Mouse (Mus musculus) right cerebral cortex, adult 2 months (tissue): ENCODE data around the gene M6pr.
"Not testable (repeated sequence)": the region's sequence is repeated elsewhere in the genome, so short reads cannot be mapped to it uniquely, and the experiment has no call there.

Experiments used
- DNase-seq, 2 experiments: peaks; one replicate each; pipeline ENCODE4 v3.0.0; 2021 to 2022; ENCODE audit warnings: low spot score in 2 of 2

Gene M6pr

DNA sequence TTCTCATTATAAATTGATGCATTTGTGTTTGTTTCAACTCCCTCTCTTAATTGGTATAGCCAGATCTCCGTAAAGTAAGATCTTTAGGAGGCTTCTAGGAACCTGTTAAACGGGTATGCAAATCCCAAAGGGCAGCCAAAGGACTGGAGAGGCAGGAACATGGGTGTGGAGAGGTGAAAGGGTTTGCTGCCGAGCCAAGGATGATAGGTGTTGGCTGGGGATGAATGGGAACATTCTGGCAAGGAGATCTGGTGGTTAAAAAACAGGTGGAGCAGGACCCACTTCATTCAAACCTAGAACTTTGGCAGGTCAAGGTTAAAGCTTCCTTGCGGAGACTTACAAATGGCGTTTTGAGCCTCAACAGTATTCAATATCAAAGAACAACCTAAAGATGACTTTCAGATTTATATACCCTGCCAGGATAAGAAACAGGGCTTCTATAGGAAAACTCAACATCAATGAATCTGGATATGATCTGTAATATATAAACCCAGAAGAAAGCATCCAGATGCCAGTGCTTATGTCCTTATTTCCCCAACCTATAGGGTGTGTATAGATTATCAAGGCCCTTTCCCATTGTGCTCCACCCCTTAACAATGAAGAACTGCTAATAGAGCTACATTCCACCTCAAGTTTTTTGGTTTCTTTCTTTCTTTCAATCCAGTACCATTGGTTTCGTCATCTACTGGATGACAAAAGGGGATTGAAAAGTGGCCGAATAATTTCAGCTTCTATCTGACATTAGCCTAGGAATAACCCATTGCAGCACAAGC is 32.7 kb downstream of the M6pr start:
- DNase-seq = no peak

DNA sequence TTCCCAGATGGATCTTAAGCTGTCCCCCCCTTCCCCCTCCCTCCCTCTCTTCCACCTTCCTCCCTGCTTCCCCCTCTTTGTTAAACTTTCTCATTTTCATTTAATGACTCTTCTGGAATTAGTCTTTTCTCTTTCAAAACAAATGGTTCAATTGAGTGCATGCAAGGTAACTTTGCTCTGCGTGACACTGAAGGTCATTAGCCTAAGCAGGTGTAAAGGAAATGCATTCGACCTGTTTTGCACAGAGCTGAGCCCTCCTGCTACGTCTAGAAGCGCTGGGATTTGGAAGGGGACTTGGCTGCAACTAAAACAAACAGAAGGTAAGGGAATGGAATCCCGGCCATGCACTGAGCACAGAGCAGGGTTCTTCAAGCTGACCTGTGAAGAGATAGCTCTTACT is 33.6 kb downstream of the M6pr start:
- no peak for DNase-seq

DNA sequence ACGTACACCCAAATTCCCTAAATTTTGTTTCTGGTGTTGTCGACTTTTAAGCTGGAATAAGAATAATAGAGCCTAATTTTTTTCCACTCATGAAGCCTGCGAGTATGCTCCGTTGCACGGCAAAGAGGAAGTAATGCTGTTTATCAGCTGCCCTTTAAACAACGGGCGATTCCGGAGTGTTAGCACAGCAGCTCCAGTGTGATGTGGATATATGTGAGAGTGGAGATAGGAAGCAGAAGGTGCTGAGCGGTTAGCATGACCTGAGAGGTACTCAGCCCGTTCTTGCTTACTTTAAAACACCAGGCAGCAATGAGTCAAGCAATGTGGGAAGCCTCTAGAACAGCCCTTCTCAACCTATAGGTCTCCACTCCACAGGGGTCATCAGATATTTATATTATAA is 35.2 kb downstream of the M6pr start:
- DNase-seq = no peak

DNA sequence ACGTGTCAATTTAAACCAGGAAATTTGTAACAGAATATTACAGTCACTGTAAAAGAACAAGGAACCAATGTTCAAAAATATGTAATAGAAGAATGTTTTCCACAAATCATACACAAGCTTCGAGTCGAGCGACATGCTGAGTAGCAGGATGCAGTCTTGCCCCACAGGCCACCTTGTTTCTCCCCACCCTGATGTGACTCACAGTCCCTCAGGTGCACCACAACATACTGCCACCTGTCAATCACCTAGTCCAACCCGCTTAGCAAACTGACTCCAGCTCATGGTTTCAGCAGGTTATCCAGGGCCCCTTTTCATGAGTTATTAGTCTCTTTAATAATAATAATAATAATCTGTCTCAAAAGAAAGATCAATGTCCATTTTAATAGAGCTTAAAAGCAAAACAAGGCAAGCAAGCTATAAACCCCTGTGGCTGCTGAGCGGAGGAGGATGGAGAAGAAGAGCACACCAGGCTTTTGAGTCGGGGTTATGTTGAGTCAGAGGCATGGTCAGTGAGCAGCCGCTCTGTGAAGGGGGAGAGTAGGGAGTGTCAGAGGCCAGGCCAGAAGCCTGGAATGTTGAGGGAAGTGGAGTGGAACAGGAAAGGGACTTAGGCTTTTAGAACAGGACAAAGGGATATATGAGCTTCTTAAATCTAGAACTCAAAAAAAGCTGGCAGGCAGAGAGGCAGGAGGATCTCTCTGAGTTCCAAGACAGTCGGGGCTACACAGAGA is 36.0 kb downstream of the M6pr start:
- no peak for DNase-seq

DNA sequence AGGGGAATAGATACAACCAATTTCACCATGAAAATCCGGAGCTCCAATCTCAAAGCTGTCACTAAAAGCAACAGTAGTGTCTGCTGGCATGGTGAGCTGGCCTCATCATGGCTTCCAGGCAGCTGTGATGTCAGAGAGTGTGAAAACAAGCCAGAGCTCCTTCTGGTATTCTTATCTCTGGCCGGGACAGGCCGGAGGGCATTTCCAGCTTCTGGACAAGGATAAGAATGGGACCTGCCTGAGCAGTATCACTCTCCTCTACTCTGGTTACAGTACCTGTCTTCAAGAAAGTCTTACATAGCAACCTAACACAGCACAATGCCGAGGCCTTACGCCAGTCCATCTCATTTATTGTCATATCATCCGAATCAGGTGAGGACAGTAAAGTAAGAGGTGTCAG is 37.2 kb downstream of the M6pr start:
- DNase-seq = no peak

DNA sequence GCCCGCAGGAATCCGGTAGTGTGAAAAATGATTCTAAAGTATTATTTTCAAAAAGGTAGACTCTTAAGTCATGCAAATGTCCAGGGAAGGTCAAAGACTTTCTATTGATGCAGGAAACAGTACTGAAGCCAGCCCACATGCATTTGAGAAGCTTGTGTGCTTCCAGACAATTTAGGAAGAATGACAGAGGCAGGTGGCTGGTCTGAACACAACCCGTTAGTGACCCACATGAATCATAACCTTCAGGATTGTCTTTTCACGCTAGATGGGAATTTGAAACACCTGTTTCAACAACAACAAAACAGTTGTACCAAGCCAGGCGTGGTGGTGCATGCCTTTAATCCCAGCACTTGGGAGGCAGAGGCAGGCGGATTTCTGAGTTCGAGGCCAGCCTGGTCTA is 37.9 kb downstream of the M6pr start:
- DNase-seq = no peak

DNA sequence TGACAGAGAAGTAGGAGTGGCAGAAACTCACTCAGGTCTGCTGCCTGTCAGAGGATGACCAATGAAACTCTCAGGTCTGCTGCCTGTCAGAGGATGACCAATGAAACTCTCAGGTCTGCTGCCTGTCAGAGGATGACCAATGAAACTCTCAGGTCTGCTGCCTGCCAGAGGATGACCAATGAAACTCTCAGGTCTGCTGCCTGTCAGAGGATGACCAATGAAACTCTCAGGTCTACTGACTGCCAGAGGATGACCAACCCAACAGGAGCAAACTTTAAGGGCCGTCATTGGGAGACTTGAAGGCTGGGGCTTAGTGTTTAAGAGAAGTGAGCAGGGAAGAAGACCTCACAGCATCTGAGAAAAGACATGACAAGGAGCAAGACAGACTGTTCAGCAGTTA is 38.8 kb downstream of the M6pr start:
- not testable (repeated sequence) for DNase-seq

DNA sequence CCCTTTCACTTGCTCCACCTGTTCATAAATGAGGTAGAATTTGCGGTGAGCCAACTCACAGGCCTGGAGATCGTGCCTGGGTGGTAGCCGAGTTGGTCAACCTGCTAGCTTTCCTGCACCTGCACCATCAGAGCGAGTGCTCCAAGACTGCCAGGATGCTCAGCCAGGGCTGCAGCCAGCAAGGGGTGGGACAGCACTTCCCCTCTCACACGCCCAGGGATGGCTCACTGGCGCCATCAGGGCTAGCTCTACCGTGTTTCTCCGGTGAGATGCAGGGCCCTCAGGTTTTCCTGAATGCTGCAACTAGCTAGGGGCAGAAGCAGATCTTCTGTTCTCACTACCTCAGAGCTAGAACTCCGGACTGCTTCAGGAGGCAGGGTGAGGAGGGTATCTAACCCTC is 47.4 kb downstream of the M6pr start:
- no peak for DNase-seq

DNA sequence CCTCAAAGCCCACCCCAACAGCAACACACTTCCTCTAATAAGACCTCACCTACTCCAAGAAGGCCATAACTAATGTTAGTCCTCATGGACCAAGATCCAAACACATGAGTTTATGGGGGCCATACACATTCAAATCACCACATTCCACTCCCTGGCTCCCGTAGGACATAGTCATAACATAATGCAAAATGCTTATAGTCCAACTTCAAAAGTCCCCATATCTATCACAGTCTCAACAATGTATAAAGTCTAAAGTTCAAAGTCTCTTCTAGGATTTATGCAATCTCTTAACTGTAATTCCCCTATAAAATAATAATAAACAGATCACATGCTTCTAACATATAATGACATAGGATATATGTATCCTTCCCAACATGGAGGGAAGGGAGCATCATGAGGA is 48.6 kb downstream of the M6pr start:
- no peak for DNase-seq

DNA sequence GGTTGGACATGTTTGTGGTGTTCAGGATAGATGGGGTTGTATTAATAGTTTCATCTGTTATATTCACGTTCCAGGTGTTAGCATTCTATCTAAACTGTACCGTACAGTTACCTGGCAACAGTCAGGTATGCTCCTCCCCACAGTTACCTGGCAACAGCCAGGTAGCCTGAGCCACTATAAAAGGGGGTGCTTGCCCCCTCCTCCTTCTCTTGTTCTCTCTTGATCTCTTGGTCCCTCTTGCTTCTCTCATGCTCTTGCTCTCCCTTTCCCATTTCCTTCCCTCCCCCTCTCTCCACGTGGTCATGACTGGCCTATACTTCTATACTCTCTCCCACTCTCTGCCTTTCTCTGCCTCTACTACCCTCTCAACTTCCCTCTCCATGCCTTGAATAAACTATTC is 57.2 kb downstream of the M6pr start:
- DNase-seq = no peak

DNA sequence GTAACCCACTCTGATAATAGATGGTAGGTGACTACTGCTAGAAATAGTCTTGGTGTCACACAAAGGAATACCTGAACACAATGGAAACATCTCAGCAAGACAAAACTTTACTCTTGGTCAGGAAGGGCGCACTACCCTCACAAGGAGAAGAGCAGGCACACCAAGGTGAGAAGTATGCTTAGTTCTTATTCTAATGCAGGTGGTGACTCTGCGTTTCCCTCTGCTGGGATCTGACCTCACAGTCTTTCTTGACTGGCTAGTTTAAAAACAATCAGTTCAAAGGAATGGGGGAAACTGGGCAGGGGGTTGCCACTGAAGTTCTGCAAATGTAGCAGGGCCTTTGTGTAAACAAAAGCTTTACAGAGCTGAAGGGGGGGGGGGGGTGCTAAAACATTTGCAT is 57.8 kb downstream of the M6pr start:
- DNase-seq = no peak

DNA sequence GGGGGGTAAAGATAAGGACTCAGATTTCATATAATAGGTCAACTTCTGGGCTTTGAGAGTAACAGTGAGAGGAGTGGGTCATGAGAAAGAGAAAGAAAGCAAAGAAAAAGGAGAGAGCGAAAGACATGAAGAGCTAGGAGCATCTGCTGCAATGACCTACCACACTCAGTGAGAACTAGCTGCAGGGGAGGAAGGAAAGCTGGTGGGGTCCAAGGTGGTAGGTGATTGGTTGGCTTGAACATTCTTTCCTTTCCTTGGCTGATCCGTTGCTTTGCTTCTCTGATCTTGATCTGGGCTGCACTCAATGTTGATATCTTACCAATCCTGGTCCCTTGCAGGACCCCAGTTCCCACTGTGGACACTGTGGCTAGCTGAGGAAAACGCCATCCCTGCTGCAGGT is 58.5 kb downstream of the M6pr start:
- DNase-seq = no peak
